Mouse (Mus musculus) erythroid progenitor cell, adult 5-6 weeks (primary cell): Measurements from ENCODE around the gene Pik3r5. TPM values are rescaled to one million over a fixed set of nuclear protein-coding genes. Genes with fewer than 3 reads are reported as not detected.

ENCODE experiments used
- ATAC-seq: replicated peaks from 2 replicates; pipeline ENCODE4 v1.8.0; 2016; ENCODE audit warnings: moderate number of reproducible peaks, mild to moderate bottlenecking, moderate TSS enrichment, inconsistent platforms; ENCODE audit not compliant: poor library complexity, low FRiP score, severe bottlenecking
- total RNA-seq, 2 experiments: library from RNA; stranded (forward) in 1 of 2; stranded (reverse) in 1 of 2; fragments of 150-400 nt in 1 of 2; fragments of 186-747, 209-891 nt in 1 of 2; gene quantifications; 2 replicates each; pipeline versions ENCODE4 v1.2.3 to v1.2.4; 2015 to 2017; ENCODE audit warnings: low replicate concordance in 2 of 2

The Pik3r5 gene
- total RNA-seq, 2 experiments from 2014 or later, result 3.8 to 10.0 TPM

DNA sequence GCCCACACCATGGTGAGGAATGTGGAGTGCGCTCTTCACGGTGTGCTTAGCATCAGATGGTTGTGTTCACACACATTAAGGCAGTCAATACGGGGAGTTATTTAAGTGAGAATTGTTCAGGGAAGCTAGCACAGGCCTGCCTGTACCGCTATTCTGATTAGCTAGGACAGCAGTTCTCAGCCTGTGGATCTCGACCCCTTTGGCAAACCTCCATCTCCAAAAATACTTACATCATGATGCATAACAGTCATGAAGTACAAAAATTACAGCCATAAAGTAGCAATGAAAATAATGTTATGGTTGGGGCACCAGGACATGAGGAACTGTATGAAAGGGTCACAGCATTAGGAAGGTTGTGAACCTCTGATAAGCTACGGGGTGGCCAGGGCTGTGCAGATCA lies 45.7 kb downstream of the Pik3r5 start:
- ATAC-seq, result no peak

DNA sequence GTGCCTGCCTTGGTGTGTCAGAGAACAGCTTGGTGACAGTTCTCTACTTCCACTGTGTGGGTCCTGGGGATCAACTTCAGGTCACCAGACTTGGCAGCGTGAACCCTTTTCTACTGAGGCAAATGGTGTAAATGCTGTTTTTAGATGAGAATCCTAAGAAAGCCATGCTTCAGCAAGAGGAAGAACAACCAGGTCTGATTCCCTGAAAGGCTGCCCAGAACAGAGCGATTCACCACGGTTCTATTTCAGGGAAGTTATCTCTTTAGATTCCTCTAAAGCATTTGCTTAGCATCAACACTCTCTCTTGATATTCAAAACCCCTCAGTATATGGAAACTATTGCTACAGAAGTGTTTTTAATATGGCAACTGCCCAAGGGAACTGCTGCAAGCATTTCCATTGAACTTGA lies 46.7 kb downstream of the Pik3r5 start:
- ATAC-seq, result no peak

DNA sequence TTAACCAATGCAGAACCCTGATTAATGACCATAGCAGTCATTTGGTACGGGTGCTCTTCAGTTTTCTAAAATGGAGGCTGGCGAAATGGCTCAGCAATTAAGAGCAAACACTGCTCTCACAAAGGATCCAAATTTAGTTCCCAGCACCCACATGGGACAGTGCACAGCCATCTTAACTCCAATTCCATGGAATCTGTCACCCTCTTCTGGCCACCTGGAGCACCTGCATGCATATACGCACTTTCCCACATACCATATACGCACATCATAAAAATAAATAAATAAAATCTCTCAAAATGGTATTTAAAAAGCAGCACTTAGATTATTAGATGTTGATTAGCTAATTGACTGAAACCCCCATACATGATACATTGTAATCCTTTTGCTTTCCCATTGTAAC lies 48.7 kb downstream of the Pik3r5 start:
- no peak for ATAC-seq

DNA sequence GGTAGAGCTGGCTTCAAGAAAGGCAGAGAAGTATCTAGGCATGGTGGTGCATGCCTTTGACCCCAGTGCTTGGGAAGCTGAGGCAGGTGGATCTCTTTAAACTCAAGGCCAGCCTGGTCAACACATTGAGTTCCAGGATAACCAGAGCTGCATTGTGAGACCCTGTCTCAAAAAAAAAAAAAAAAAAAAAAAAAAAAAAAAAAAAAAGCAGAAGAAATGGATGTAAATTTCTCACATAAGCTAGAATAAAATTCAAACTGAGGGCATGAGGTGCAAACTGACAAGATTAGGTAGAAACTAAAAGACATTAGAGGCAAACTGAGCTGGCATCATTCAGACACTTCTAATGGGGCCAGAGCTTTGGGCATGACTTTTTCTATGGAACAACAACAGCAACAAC lies 50.1 kb downstream of the Pik3r5 start:
- ATAC-seq, result no peak

DNA sequence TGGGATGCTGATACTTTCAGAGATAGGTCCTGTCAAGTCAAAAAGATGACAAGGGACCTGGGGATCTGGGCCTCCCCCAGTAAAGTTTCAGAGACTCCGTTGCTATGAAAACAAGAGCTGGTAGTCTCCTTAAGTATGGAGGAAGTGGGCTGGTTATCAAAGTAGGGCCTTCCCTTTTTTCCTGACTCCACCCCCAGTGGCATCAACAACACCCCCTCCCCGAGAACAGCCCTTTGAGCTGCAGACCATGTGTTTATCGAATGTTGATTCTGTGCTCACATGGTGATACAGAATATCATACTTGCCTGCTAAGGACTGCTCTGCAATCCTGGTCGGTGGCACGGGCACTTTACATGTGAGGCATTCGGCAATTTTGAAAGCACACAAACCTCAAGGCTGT lies 51.3 kb downstream of the Pik3r5 start:
- ATAC-seq, result no peak

DNA sequence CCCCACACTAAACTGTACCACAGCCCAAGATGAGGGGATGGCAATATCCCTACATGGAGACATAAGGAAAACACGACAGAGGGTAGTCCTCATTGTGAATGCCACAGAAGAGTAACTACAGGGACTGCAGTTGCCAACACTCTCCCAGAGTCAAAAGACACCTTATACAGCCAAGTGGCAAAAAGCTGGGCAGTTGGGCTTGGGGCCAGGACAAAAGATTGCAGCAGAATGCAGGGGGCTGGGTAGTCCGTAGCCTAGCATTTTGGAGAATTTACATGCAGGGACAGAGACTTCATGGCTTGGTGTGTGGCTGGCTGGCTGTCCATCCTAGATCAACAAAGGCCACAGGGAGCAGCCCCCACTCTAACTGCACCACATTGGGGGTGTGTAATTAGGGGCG lies 52.5 kb downstream of the Pik3r5 start:
- no peak for ATAC-seq

DNA sequence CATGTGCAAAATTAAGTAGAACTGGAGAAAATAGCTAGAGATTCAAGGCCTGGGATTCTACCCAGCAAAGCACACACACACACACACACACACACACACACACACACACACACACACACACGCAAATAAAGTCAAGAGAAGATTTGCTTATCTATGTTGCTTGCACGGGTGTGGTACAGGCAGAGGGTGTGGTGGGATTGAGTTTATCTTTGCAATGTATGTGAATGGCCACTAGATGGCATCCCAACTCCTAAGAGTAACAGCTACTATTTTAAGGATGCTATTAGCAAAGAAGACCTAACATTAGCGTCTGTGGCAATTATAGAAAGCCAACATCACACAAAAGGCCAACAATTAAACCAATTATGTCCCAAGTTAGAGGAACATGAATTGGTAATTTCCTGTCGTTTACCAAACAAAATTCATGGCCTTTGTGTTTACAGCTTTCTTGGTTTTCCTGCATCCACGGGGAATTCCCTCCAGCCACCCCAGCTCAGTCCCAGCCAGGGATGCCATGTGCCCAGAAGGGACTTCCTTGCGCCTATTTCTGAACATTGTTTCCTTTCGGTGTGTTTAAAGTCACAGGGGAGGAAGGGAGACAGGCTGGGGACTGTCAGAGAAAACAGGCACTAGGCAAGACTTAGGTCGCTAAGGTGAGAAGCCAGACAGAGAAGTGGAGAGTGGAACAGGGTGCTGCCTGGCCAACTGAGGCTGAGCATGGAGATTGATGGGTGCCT lies 53.5 kb downstream of the Pik3r5 start:
- no peak; the same call in 1 of the 2 replicates for ATAC-seq

DNA sequence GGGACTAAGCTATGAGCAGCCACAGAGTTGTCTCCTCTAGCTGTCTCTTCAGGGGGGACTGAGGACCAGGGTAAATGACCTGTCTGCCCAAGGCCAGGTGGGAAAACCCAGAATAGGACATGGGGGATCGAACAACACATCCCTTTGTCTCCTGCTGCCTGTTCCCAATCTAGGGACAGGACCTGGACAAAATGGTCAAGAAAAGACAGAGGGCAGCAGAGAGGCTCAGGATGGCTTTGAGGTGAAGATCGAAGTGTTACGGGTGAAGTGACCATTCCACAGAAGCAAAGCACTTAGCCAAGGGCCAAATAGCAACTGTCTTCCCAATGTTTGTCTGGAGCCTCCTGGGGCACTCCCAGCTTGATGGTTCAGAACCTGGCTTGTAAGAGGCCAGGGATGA lies 54.2 kb downstream of the Pik3r5 start:
- no peak for ATAC-seq

DNA sequence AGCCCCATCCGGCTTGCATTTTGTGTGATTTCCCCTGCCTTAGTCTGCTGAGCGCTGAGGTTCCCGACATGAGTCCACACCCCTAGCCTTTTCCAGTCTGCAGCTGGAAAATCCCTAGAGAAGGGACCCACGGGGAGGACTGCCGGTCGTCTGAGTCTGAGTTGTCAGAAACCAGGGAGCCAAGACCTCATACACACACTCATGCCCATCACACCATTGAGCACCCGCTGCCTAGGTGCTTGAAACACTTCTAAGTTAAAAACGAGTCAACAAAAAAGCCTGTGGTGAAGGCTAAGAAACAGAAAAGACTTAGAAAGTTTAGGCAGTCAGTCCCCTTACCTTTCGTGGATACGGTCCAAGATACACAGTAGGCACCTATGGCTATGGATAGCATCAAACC lies 55.8 kb downstream of the Pik3r5 start:
- ATAC-seq, result no peak

DNA sequence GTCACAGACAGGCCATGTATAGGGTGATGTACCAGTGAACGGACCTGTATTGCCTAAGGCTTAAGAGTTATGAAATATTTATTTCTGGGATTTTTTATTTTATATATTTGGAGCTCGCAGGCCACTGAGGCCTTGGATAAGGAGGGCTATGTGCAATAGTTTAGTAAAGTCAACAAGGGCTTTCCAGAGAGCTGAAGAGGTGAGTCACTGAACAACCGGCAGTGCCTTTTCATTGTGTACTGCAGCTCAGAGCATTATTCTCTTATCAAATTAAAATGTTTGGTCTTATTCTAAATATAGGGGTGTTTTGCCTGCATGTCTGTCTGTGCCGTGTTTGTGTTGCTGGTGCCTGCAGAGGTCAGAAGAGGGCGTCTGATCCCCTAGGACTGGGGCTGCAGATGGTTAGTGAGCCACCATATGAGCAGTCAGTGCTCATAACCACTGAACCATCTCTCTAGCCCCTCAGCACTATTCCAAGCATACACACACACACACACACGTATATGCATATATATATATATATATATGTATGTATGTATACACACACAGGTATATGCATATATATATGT lies 56.4 kb downstream of the Pik3r5 start:
- ATAC-seq, result no peak

DNA sequence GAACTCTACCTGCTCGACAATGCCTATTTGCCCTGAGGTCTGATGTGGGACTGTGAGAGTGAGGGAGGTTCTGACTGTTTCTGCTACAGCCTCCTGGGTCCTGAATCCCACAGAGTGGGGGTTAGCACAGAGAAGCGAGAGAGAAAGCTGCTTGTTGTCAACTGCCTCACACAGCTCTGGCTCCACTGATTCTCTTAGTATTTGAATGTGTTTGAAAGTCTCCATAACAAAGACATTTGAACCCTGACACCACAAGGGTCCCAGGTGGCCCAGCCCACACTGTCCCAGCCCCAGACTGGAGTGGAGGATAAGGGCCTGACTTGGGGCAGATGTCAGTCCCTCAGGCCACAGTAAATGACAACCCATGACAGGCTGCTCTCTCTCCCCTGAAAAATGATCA lies 57.3 kb downstream of the Pik3r5 start:
- no peak for ATAC-seq

DNA sequence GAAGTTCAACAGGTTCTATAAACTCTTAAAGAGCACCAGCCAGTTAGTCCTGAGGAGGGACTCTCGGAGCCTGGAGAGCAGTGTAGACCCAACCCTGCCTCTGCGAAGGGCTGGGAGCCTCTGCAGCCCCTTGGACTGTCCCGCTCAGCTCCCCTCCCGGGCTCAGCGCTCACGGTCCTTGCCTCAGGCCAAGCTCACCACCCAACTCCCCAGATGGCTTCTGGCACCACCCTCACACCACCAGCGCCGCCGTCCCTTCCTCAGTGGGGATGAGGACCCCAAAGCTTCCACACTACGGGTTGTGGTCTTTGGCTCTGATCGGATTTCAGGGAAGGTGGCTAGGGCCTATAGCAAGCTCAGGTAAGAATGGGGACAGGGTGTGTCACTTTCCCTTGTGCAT lies 60.7 kb downstream of the Pik3r5 start:
- no peak for ATAC-seq

DNA sequence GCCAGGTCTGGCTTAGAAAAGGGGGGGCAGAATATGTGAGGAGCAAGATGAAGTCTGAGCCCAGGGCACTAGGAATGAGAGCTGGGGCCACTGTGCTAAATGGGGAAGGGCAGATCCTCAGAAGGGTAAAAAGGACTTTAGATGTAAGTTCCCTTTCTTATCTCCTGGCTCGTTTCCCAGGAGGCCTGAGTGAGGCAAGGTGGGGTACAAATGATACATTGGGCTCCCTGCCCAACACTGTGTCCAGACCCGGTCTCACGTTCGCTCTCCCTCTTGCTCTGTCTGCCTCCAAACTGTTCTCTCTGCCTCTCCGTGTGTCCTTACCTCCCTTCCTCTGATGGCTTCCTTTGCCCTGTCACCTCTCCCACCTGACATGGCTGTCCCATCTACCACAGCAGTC lies 61.8 kb downstream of the Pik3r5 start:
- no peak for ATAC-seq

DNA sequence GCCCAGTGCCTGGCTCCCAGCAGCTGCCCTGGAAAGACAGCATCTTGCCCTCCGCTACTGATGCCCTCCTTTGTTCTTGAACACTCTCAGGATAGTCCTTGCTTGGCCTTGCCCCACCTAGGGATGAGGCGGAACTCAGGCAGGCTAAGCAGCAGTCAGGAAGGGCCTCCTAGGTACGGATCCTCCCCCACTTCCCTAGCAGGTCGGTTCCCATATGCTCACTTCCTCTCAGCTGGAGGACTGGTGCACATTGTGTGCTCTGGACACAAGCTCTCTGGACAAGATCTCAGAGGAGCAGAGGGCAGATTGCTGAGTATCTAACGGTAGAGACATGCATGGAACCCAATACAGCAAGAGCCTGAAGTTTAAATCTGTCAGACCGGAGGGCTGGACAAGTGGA lies 65.2 kb downstream of the Pik3r5 start:
- ATAC-seq, result no peak

DNA sequence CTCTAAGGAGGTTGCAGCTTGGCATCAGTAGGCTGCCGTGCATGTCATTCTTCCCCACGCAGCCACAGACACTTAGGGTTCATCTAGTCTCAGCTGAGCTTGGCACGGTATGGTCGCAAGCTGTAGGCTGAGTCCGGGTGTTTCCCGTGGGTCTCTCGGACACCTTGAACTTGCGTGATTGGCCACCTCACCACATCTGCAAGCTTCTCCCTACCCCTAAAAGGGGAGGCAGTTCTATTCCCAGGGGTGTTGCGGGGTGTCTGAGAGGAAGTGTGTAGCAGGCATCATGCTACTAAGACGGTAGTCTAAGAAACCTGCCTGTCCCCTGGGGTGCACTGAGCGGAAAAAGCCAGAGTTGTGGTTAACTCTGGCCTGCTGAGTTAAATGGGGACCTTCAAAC lies 66.6 kb downstream of the Pik3r5 start:
- no peak for ATAC-seq

DNA sequence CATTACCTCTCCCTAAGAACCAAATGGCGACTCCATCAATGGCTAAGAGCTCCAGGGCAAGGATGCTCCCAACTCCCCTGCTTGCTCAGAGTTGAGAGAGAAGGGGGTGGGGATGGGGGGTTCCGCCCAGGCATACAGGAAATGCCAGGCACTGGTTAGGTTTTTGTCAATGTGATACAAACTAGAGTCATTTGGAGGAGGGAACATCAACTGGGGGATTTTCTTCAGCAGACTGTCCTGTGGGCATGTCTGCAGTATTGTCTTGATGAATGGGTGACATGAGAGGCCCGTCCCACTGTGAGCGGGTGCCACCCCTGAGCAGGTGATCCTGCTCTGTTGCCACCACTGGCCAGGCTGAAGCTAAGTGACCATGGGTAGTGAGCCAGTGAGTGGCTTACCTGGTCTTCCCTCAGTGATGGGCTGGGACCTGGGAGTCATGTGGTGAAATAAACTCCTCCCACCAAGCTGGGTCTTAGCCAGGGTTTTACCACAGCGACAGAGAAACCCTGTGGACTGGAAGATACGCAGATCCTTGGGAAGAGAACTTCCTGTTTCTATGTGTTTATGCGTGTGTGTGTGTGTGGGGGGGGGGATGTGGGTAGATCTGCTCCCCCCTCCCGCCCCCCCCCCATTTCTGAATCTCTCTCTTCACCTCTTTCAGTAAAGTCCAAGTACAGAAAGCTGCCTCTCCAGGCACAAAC lies 67.2 kb downstream of the Pik3r5 start:
- ATAC-seq, result no peak

DNA sequence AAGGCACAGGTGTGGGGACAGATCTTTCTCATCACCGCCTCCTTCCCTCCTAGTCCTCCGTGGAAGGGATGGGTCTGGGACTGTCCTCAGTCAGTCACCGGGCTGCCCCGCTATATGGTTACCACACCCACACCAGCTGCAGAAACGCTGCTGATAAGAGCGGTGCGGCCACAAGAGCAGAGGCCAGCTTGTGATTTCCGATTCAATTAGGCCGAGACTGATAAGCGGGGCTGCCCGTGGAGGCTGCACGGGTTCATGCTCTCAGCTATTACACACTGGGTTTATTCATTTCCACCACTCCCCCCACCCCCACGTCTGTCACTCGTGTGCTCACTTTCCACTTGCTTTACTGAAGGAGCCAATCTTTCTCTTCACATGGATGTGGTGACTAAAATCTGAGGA lies 69.0 kb downstream of the Pik3r5 start:
- ATAC-seq, result no peak

DNA sequence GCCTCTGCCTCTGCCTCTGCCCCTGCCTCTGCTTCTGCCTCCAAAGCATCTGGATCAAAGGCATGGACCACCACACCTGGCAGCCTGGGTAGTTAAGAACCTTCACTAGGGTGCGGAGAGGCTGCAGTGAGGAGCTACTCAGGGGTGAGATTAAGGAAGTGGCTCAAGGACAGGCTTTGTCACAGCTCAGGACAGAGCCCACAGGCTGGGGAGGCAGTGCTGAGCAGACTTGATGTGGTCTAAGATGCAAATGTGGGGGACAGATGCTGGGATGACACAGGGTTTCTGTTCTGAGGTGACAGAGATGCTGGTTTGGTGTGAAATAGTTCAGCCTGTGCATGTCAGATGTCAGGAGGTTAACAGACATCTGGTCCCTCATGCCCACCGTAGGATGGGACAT lies 70.5 kb downstream of the Pik3r5 start:
- no peak for ATAC-seq

DNA sequence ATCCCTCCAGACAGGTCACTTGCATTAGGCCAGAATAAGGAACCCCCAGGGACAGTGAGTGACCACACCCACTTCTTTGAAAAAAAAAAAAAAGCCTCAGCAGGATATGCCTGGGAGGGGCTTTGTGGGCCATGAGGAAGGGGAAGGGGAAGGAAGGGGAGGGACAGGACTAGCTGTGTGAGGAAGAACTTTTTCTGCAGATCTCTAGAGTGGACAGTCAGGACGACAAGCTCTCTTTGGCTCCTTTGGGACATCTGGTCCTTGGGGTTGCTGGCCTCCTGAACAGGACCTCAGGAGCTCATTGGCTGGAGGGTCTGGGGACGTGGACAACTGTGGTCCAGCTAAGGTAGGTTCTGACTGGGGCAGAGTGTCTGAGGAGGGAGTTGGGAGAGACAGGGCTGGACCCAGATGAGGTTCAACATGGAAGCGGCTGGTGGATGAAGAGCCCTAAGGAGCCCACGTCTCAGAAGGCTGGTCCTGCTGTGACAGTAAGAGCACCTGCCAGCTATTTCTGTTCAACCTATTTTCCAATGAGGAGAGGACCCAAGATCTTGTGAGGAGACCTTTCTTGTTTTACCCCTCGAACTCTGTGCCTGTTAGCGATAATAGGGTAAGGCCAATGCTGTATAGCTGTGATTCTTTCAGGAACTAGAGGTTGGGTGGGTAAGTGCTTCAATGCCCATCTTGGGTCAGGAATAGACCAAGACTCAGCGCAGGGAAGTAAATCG lies 71.1 kb downstream of the Pik3r5 start, which contains the start of gene Pik3r6:
Gene Pik3r6, plus strand, starts transcription at position 118 of the 728 bp plus-strand sequence.
- no peak for ATAC-seq

DNA sequence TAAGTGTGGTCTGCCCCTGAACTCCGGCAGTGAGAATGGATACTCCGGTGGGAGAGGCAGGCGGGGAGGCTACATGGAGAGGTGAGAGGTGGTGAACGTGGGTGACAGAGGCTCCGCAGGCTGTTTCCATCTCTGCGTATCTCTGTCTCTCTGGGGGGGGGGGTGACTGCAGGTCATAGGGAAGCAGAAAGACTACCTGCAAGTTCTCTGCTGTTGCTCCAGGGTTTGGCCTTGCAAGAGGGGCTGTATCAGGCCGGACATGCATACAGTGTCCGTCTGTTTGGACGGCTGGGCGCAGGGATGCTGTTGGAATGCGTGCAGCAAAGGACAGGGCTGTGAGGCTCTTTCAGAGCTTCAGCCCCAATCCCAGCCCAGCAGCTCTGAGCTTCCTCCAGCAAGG lies 73.0 kb downstream of the Pik3r5 start:
- no peak for ATAC-seq

DNA sequence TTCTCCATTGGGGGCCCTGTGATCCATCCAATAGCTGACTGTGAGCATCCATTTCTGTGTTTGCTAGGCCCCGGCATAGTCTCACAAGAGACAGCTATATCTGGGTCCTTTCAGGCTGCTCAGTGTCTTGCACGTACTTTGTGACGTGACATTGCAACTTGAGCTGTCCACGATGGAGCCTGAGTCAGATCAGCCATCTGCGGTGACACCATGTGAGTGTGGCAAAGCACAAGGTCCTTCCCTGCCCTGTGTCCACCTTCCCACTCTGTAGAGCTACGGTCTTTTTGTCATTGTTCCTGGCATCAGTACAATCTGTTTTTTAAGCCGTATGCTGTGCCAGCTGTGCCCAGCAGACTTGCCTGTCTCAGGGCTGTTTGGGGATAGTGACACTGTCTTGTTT lies 75.3 kb downstream of the Pik3r5 start:
- ATAC-seq, result no peak
